12 mouse cellular contexts compared by ENCODE assay signal in the genomic region with DNA sequence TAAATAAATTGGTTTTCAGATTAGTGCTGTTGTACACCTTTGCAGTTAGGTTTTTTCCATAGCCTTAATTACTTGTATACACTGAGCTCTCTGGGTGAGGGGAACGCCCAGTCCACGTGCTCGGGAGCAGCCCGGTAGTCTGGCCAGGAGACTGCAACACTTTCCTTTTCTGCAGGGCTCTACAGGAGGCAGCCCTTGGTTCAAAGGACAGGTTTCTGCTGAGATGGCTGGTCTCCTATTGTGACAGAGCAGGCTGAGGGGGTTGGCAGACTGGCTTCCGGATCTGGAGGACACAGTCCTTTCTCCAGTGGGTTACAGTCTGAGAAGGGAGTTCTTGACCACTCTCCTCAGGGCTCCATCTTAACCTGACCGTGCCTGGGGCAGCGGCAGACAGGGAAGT.
DNase-seq lines count a peak whose midpoint lies in the region; ATAC-seq and TF ChIP-seq lines count a peak whose summit lies in the region.
"Had no signal": no experiment of that assay in that cellular context is flagged by ENCODE, and none has a peak within 500 bp of the region (broad histone marks: within the 10 kb centered on the region; RNA-seq: fewer than 3 reads in every experiment).

No protein-coding gene starts in this region.

- no peaks in the 10 kb centered on the region for H3K36me3 ChIP-seq in kidney, embryonic 14.5 days (ENCODE audit: control insufficient read depth, insufficient read depth, low read length)
- no peaks in the 10 kb centered on the region for H3K36me3 ChIP-seq in intestine, embryonic 16.5 days (ENCODE audit: control insufficient read depth, insufficient read depth, low read length)
- H3K36me3 ChIP-seq in small intestine, adult 2 months (ENCODE audit: control insufficient read depth, insufficient read depth, low read length): no peaks in the 10 kb centered on the region
- no peaks in the 10 kb centered on the region for H3K36me3 ChIP-seq in midbrain, embryonic 13.5 days
- H3K36me3 ChIP-seq: heart, embryonic 15.5 days had no signal

- H3K9ac ChIP-seq in kidney, embryonic 14.5 days (ENCODE audit: low read depth, low read length): no peak overlapping the region
- H3K9ac ChIP-seq in intestine, embryonic 16.5 days (ENCODE audit: low read depth, low read length): peak overlapping the region; percentile 2; the same call in 1 of the 2 replicates
- H3K9ac ChIP-seq in midbrain, embryonic 13.5 days (replicated peaks): no peak overlapping the region
- H3K9ac ChIP-seq: heart, embryonic 15.5 days had no signal

- no peak overlapping the region for H3K4me2 ChIP-seq in kidney, embryonic 14.5 days (replicated peaks; ENCODE audit: low read depth, low read length)
- H3K4me2 ChIP-seq in intestine, embryonic 16.5 days (ENCODE audit: low read depth, low read length): no peak overlapping the region
- no peak overlapping the region for H3K4me2 ChIP-seq in midbrain, embryonic 13.5 days (replicated peaks)
- H3K4me2 ChIP-seq: heart, embryonic 15.5 days had no signal

- peak; percentile 56; the same call in 1 of the 2 replicates for TF ChIP-seq POLR2A in small intestine, adult 2 months (IDR thresholded peaks at IDR 0.05; ENCODE audit: low read depth, low read length)

- H3K4me1 ChIP-seq in kidney, embryonic 14.5 days (ENCODE audit: control insufficient read depth, insufficient read depth, low read length): peaks cover 18% of the 10 kb centered on the region
- peaks cover 22% of the 10 kb centered on the region for H3K4me1 ChIP-seq in intestine, embryonic 16.5 days (ENCODE audit: control insufficient read depth, insufficient read depth, low read length)
- peaks cover 18% of the 10 kb centered on the region for H3K4me1 ChIP-seq in small intestine, adult 2 months (ENCODE audit: control insufficient read depth, insufficient read depth, insufficient read length, low read length)
- H3K4me1 ChIP-seq in midbrain, embryonic 13.5 days (replicated peaks): peaks cover 9% of the 10 kb centered on the region; the same call in 1 of the 2 replicates
- H3K4me1 ChIP-seq: heart, embryonic 15.5 days had no signal

- ATAC-seq in kidney, embryonic 14.5 days (ENCODE audit: low FRiP score, low TSS enrichment): no peak; the same call in 1 of the 2 replicates
- ATAC-seq in intestine, embryonic 16.5 days: peak; percentile 93
- ATAC-seq in erythroblast, adult 5-6 weeks (replicated peaks; ENCODE audit: low FRiP score, poor library complexity, severe bottlenecking): no peak
- no peak for ATAC-seq in midbrain, embryonic 13.5 days
- ATAC-seq: forebrain, embryonic 16.5 days had no signal

- whole genome bisulfite sequencing in kidney, embryonic 14.5 days: 32% methylated on average over 7 of the region's 7 CpGs
- 18% methylated on average over 7 of the region's 7 CpGs for WGBS in intestine, embryonic 16.5 days
- WGBS in small intestine, adult 2 months: 14% methylated on average over 7 of the region's 7 CpGs
- WGBS in midbrain, embryonic 13.5 days: 23% methylated on average over 7 of the region's 7 CpGs

- H3K27me3 ChIP-seq in kidney, embryonic 14.5 days (ENCODE audit: control insufficient read depth, insufficient read depth, low read length): no peaks in the 10 kb centered on the region
- H3K27me3 ChIP-seq in intestine, embryonic 16.5 days (replicated peaks; ENCODE audit: control insufficient read depth, insufficient read depth, low read length): no peaks in the 10 kb centered on the region
- H3K27me3 ChIP-seq in small intestine, adult 2 months (ENCODE audit: control insufficient read depth, insufficient read depth, low read length): no peaks in the 10 kb centered on the region
- H3K27me3 ChIP-seq in midbrain, embryonic 13.5 days: peaks cover 16% of the 10 kb centered on the region; the same call in 1 of the 2 replicates
- H3K27me3 ChIP-seq: heart, embryonic 15.5 days had no signal

- no peak overlapping the region for H3K27ac ChIP-seq in kidney, embryonic 14.5 days (ENCODE audit: low read depth, low read length)
- H3K27ac ChIP-seq in intestine, embryonic 16.5 days (ENCODE audit: low read length): peak overlapping the region; percentile 14; the same call in 1 of the 2 replicates
- H3K27ac ChIP-seq in small intestine, adult 2 months (ENCODE audit: insufficient read depth, low read depth, low read length): peak overlapping the region; percentile 80
- no peak overlapping the region for H3K27ac ChIP-seq in midbrain, embryonic 13.5 days
- H3K27ac ChIP-seq: heart, embryonic 15.5 days had no signal

- no peak overlapping the region for H3K4me3 ChIP-seq in kidney, embryonic 14.5 days (ENCODE audit: low read length)
- H3K4me3 ChIP-seq in intestine, embryonic 16.5 days (ENCODE audit: low read length): no peak overlapping the region
- H3K4me3 ChIP-seq in small intestine, adult 2 months (ENCODE audit: low read depth, low read length): peak overlapping the region; percentile 25
- H3K4me3 ChIP-seq in midbrain, embryonic 13.5 days (replicated peaks): no peak overlapping the region
- H3K4me3 ChIP-seq: heart, embryonic 15.5 days had no signal

- no peaks in the 10 kb centered on the region for H3K9me3 ChIP-seq in kidney, embryonic 14.5 days (ENCODE audit: control insufficient read depth, low read length)
- H3K9me3 ChIP-seq in intestine, embryonic 16.5 days (ENCODE audit: control insufficient read depth, low read length): no peaks in the 10 kb centered on the region
- H3K9me3 ChIP-seq in midbrain, embryonic 13.5 days: no peaks in the 10 kb centered on the region
- H3K9me3 ChIP-seq: heart, embryonic 15.5 days had no signal

- DNase-seq in kidney, adult 11 months: peak; percentile 87
- DNase-seq in kidney, postnatal 4 days: peak; percentile 45 to 68
- no peak for DNase-seq in adrenal gland, adult 18-20 months (ENCODE audit: low spot score in 2 of 2)
- DNase-seq: layer of hippocampus, postnatal 36 days; thymus, postnatal 36 days had no signal

- no peak for TF ChIP-seq CTCF in small intestine, adult 2 months (IDR thresholded peaks at IDR 0.05; ENCODE audit: extremely low read depth, insufficient read length, insufficient replicate concordance, low read depth, low read length)

Comparison
In these comparisons a context has a peak if more than half of its experiments do, and no peak if none do; other contexts are left out.
1. DNase-seq: peak in kidney, adult 11 months (single experiment) and kidney, postnatal 4 days (2 of 2); none in adrenal gland, adult 18-20 months (0 of 2).
2. H3K27ac ChIP-seq: peak in intestine, embryonic 16.5 days (single experiment) and small intestine, adult 2 months (single experiment); none in kidney, embryonic 14.5 days (single experiment) and midbrain, embryonic 13.5 days (single experiment).